Mouse (Mus musculus) myocyte (in vitro differentiated cells): Measurements from ENCODE around the gene Fam173a. TPM values are rescaled to one million over a fixed set of nuclear protein-coding genes. Genes with fewer than 3 reads are reported as not detected.
A peak's percentile ranks its signal among the peaks of the same experiment; 100 is the strongest.

Experiments used
- H3K27me3 ChIP-seq: one replicate; pipeline ENCODE4 v1.6.1; 2011; ENCODE audit not compliant: control insufficient read depth, insufficient read depth, insufficient read length
- H3K36me3 ChIP-seq: one replicate; pipeline ENCODE4 v1.6.1; 2011; ENCODE audit not compliant: control insufficient read depth, insufficient read depth
- H3K4me2 ChIP-seq: one replicate; pipeline ENCODE4 v1.6.1; 2011; ENCODE audit warnings: low read depth, control low read depth
- H3K4me3 ChIP-seq: one replicate; pipeline ENCODE4 v1.5.1; 2011; ENCODE audit warnings: mild to moderate bottlenecking, control low read depth, moderate library complexity
- H3K79me2 ChIP-seq: one replicate; pipeline ENCODE4 v1.6.1; 2011; ENCODE audit not compliant: control insufficient read depth, insufficient read depth
- H3ac ChIP-seq: one replicate; pipeline ENCODE4 v1.6.1; 2011; ENCODE audit not compliant: control insufficient read depth, insufficient read length
- CEBPB ChIP-seq: IDR thresholded peaks from 2 replicates; pipeline ENCODE4 v1.6.1; 2011; ENCODE audit warnings: mild to moderate bottlenecking, moderate library complexity; ENCODE audit not compliant: poor library complexity, insufficient read depth, severe bottlenecking
- E2F4 ChIP-seq: IDR thresholded peaks from one replicate; pipeline ENCODE4 v1.6.1; 2011; ENCODE audit warnings: mild to moderate bottlenecking, control low read depth, moderate library complexity; ENCODE audit not compliant: insufficient read depth
- MAX ChIP-seq: IDR thresholded peaks from one replicate; pipeline ENCODE4 v1.6.1; 2011; ENCODE audit warnings: low read depth, mild to moderate bottlenecking, control low read depth
- MYOD1 ChIP-seq, 3 experiments: IDR thresholded peaks; one replicate each; pipeline ENCODE4 v1.6.1; 2011; ENCODE audit warnings: control low read depth in 2 of 3, low read depth in 2 of 3, mild to moderate bottlenecking in 2 of 3, moderate library complexity in 1 of 3; ENCODE audit not compliant: insufficient read length in 2 of 3, control insufficient read depth in 1 of 3
- MYOG ChIP-seq, 3 experiments: IDR thresholded peaks; one replicate each; pipeline ENCODE4 v1.6.1; 2011; ENCODE audit warnings: control low read depth in 2 of 3, low read depth in 2 of 3, mild to moderate bottlenecking in 2 of 3; ENCODE audit not compliant: insufficient read length in 2 of 3, control insufficient read depth in 1 of 3, insufficient read depth in 1 of 3
- POLR2A ChIP-seq: IDR thresholded peaks from one replicate; pipeline ENCODE4 v1.6.1; 2011; ENCODE audit warnings: low read depth, mild to moderate bottlenecking, control low read depth, moderate library complexity; ENCODE audit not compliant: insufficient read length
- POLR2AphosphoS2 ChIP-seq: IDR thresholded peaks from one replicate; pipeline ENCODE4 v1.6.1; 2011; ENCODE audit warnings: low read depth, control low read depth; ENCODE audit not compliant: insufficient read length
- REST ChIP-seq: IDR thresholded peaks from one replicate; pipeline ENCODE4 v1.6.1; 2011; ENCODE audit warnings: mild to moderate bottlenecking, control low read depth, moderate library complexity; ENCODE audit not compliant: insufficient read depth, insufficient read length
- SRF ChIP-seq: IDR thresholded peaks from one replicate; pipeline ENCODE4 v1.6.1; 2011; ENCODE audit warnings: low read depth; ENCODE audit not compliant: control insufficient read depth, insufficient read length
- TCF12 ChIP-seq: IDR thresholded peaks from one replicate; pipeline ENCODE4 v1.6.1; 2011; ENCODE audit warnings: mild to moderate bottlenecking, control low read depth; ENCODE audit not compliant: poor library complexity, insufficient read depth, severe bottlenecking
- TCF3 ChIP-seq: IDR thresholded peaks from one replicate; pipeline ENCODE4 v1.6.1; 2011; ENCODE audit warnings: low read depth, control low read depth; ENCODE audit not compliant: insufficient read length
- USF1 ChIP-seq: IDR thresholded peaks from one replicate; pipeline ENCODE4 v1.6.1; 2011; ENCODE audit warnings: low read depth, mild to moderate bottlenecking, control low read depth, moderate library complexity
- polyA plus RNA-seq: library from polyadenylated mRNA; unstranded; fragments of >200 nt; fragmentation: generic; extraction: Trizol; gene quantifications from one replicate; pipeline ENCODE4 v1.2.1, GENCODE M21; 2012; ENCODE audit warnings: missing spikeins

The Fam173a gene
- polyA plus RNA-seq, 1 experiment = 61.0 TPM

GRCm38 (mm10) chr17:25796951-25797369 is 4.3 kb upstream of the Fam173a start, which contains the start of gene Metrn:
TSS of gene Metrn (minus strand) at chr17:25797136.
- Histone ChIP-seq H3ac (peak within 1 kb of the TSS; percentile 11), H3K36me3 (no peaks in the 10 kb centered on the region)

GRCm38 (mm10) chr17:25796211-25796771 is 3.6 kb upstream of the Fam173a start:
- TF ChIP-seq TCF3 (no peak), POLR2A (no peak), MYOG (IDR thresholded peaks at IDR 0.05; ENCODE audit: control insufficient read depth in 1 of 3, insufficient read depth in 1 of 3, insufficient read length in 2 of 3, low read depth in 2 of 3) (no peak), MAX (no peak), REST (no peak), SRF (no peak), POLR2AphosphoS2 (no peak), TCF12 (no peak), MYOD1 (IDR thresholded peaks at IDR 0.05; ENCODE audit: control insufficient read depth in 1 of 3, insufficient read length in 2 of 3, low read depth in 2 of 3) (no peak), CEBPB (no peak), USF1 (no peak), E2F4 (no peak)
- H3K4me3 ChIP-seq = peak overlapping the region; percentile 47
- no peaks in the 10 kb centered on the region for H3K79me2 ChIP-seq
- H3K36me3 ChIP-seq = no peaks in the 10 kb centered on the region
- H3ac ChIP-seq = peak overlapping the region; percentile 11
- H3K4me2 ChIP-seq = peak overlapping the region; percentile 93
- no peaks in the 10 kb centered on the region for H3K27me3 ChIP-seq

More at GRCm38 (mm10) chr17:25796951-25797369, 4.3 kb upstream of the Fam173a start, which contains the start of gene Metrn:
- Histone ChIP-seq H3K27me3 (no peaks in the 10 kb centered on the region), H3K79me2 (no peaks in the 10 kb centered on the region), H3K4me2 (peak within 1 kb of the TSS; percentile 93), H3K4me3 (peak within 1 kb of the TSS; percentile 47)
- TF ChIP-seq TCF12 = no peak
- peak; percentile 64 for TF ChIP-seq E2F4
- peak; percentile 50 for TF ChIP-seq POLR2AphosphoS2
- no peak for TF ChIP-seq REST
- TF ChIP-seq POLR2A = peak; percentile 54

GRCm38 (mm10) chr17:25795609-25796092 is 3.0 kb upstream of the Fam173a start, which contains the start of gene AC134908.4:
TSS of gene AC134908.4 (minus strand) at chr17:25795659.
- no peaks in the 10 kb centered on the region for H3K36me3 ChIP-seq
- peak within 1 kb of the TSS; percentile 11 for H3ac ChIP-seq
- H3K27me3 ChIP-seq = no peaks in the 10 kb centered on the region
- peak within 1 kb of the TSS; percentile 47 for H3K4me3 ChIP-seq
- H3K79me2 ChIP-seq = no peaks in the 10 kb centered on the region
- TF ChIP-seq POLR2AphosphoS2 (no peak), CEBPB (no peak), MYOG (IDR thresholded peaks at IDR 0.05; ENCODE audit: control insufficient read depth in 1 of 3, insufficient read depth in 1 of 3, insufficient read length in 2 of 3, low read depth in 2 of 3) (no peak), SRF (no peak), MYOD1 (IDR thresholded peaks at IDR 0.05; ENCODE audit: control insufficient read depth in 1 of 3, insufficient read length in 2 of 3, low read depth in 2 of 3) (no peak), POLR2A (no peak), MAX (no peak), REST (no peak), USF1 (no peak), TCF12 (no peak), TCF3 (no peak), E2F4 (no peak)
- peak within 1 kb of the TSS; percentile 93 for H3K4me2 ChIP-seq

- Histone ChIP-seq H3ac (no peak overlapping the region), H3K36me3 (no peaks in the 10 kb centered on the region), H3K4me2 (no peak overlapping the region), H3K4me3 (peak overlapping the region; percentile 47), H3K79me2 (no peaks in the 10 kb centered on the region), H3K27me3 (no peaks in the 10 kb centered on the region)
- TF ChIP-seq POLR2A (no peak), USF1 (no peak)
These were observed 2.3 kb upstream of the Fam173a start for GRCm38 (mm10) chr17:25794998-25795397.

GRCm38 (mm10) chr17:25794197-25794596 is 1.5 kb upstream of the Fam173a start:
- H3K36me3 ChIP-seq = no peaks in the 10 kb centered on the region
- H3K27me3 ChIP-seq = no peaks in the 10 kb centered on the region
- H3K79me2 ChIP-seq = no peaks in the 10 kb centered on the region
- H3K4me3 ChIP-seq = no peak overlapping the region
- TF ChIP-seq E2F4 (no peak), SRF (no peak), MYOG (IDR thresholded peaks at IDR 0.05; ENCODE audit: control insufficient read depth in 1 of 3, insufficient read depth in 1 of 3, insufficient read length in 2 of 3, low read depth in 2 of 3) (no peak), REST (no peak), MAX (no peak), POLR2AphosphoS2 (no peak), MYOD1 (IDR thresholded peaks at IDR 0.05; ENCODE audit: control insufficient read depth in 1 of 3, insufficient read length in 2 of 3, low read depth in 2 of 3) (no peak), POLR2A (no peak), USF1 (no peak), CEBPB (no peak), TCF12 (no peak), TCF3 (no peak)
- H3K4me2 ChIP-seq = no peak overlapping the region
- no peak overlapping the region for H3ac ChIP-seq
